Mouse (Mus musculus) left cerebral cortex, adult 18-20 months (tissue): ENCODE measurements around the gene Cacna1a. TPM values are rescaled to one million over a fixed set of nuclear protein-coding genes. Genes with fewer than 3 reads are reported as not detected.
A peak's percentile ranks its signal among the peaks of the same experiment; 100 is the strongest.

Experiments
- DNase-seq, 2 experiments: peaks; one replicate each; pipeline ENCODE4 v3.0.0; 2021 to 2022; ENCODE audit warnings: low spot score in 2 of 2, mixed read lengths in 1 of 2
- total RNA-seq, 2 experiments: library from RNA; stranded (reverse); gene quantifications; 2 replicates each; pipeline ENCODE4 v1.2.3; 2021

Cacna1a gene
- total RNA-seq, 2 experiments from 2014 or later, result 188 to 195 TPM

DNA sequence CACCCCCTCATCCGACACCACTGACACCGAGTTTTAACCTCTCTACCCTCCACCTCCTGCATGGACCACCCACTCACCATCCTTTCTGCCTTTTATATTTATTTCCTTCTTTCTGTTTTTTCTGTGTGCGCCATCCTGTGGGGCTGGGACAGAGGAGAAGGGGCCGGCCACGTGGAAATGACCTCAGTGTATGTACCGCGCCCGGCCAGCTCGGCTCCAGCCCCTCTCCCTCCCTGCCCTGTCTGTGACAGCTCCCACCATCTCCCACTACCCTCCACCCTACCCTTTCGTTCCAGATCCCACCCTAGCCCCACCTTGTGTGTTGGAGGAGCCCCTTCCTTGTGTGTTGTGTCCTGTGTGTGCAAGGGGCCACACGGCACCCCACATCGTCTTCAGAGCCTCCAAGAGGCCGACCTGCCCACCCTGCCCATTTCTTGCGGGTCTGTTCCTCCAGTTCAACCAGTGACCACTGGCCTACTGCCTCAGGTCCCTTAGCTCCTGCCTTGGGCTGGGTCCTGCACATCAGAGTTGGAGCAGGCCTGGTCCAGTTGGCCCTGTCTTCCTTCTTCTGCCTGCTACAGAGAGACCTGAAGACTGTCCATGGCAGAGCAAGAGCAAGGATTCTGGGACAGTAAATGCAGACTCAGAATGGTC, 247.3 kb downstream of the Cacna1a start:
- no peak for DNase-seq

DNA sequence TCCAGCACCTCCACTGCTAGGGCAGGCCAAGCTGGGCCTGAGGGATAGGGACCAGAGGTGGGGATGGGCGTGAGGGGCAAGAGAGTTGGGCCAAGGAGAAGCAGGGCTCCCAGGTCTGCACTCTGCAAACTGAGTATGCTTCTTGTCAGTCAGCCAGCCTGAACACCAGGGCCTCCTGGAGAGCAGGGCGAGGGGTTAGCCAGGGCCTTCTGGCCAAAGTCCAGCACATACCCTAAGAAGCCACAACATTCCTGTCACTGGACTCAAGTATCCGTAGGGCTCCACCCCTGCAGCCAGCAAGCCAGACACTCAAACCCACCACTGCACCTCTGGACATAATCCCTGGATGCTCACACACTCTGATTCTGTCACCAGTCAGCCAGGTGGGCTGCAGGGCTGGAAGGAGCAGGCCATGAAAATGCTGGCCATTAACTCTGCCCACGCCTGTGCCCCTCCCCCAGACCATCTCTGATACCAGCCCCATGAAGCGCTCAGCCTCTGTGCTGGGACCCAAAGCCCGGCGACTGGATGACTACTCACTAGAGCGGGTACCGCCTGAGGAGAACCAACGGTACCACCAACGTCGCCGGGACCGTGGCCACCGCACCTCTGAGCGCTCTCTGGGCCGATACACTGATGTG, 247.9 kb downstream of the Cacna1a start:
- DNase-seq, result no peak

DNA sequence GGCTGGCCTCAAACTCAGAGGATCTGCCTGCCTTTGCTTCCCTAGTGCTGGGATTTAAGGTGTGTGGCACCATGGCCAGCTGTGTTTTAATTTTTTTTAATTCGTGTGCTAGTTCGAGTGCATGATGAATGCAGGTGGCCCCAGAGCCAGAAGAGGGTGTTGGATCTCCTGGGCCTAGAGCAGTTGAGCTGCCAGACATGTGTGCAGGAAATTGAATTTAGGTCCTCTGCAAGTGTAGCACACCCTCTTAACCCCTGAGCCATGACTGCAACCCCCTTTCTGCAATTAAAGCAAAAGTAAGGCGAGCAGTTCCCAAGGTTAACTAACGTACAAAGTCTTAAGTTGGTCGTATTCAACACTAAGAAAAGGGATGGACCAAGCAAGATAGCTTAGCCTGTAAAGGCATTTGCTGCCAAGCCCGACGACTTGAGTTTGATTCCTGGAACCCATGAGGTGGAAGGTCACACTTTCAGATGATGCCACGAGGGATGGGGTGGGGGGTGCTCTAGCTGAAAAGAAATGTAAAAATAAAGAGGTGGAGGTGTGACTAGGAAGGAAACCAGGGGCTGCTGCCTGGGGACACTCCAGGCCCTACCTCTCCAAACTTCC, 249.8 kb downstream of the Cacna1a start:
- no peak for DNase-seq

DNA sequence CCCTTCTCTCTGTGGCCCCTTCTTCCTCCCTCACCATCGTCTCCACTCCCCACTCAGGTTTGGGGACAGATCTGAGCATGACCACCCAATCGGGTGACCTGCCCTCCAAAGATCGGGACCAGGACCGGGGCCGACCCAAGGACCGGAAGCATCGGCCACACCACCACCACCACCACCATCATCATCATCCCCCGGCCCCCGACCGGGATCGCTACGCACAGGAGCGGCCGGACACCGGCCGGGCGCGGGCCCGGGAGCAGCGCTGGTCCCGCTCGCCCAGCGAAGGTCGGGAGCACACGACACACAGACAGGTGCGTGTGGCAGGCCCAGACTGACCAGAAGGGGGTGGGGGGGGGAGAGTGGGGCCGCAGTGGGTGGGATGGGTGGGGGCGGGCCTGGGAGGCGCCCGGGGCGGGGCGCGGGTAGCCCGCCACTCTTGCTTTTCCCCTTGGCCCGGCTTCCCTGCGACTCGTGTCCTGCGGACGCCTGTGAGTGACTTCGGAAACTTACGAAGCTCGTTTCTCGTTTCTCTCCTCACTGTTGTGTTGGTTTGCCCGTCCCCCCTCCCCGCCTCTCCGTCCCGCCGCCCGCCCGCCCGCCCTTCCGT, 250.4 kb downstream of the Cacna1a start:
- no peak for DNase-seq

DNA sequence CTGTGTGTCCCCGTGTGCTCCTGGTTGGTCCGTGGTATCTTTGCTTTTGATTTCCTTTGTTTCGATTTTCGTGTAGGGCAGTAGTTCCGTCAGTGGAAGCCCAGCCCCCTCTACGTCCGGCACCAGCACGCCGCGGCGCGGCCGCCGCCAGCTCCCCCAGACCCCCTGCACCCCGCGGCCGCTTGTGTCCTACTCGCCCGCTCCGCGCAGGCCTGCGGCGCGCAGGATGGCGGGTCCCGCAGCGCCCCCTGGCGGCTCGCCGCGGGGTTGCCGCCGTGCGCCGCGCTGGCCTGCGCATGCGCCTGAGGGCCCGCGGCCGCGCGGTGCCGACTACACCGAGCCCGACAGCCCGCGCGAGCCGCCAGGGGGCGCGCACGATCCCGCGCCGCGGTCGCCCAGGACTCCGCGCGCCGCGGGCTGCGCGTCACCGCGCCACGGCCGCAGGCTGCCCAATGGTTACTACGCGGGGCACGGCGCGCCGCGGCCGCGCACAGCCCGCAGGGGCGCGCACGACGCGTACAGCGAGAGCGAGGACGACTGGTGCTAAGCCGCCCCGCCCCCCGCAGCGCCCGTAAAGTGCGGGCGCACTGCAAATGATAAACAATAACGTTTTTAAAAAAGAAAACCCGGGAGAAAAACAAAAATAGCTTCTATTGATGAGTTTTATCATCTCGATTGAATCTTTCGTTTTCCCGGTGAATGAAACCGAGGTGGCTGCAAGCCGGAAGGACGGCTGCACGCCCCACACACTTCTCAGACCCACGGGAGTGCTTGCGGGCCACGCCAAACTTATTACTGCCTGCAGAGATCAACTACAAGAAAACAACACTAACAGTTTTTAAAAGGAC, 251.1 kb downstream of the Cacna1a start:
- DNase-seq, result peak; percentile 85 to 95

DNA sequence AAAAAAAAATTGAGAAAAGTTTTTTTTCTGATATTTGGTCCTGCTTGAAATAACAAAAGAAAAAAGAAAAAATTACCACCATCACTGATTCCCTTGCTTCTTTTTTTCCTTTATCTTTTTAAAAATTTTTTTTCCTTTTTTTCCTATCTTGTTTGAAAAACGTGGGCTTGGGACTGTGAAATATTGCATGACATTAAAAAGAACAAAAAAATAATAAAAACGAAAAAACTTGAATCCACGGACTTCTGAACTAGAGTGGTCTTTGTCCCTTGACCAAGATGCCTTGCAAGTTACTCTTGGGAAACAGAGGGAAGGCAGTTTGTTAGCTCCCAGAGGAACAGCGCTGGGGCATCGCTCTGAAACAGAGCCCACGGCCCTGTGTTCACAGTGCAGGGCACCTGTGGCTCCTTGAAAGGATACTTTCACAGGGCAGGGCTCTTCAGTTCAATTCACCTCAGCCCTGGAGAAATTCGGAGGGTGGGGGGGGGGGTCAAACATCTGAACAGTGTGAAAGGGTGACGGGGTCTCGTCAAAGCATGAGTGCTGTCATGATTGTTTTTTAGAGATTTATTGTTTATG, 251.9 kb downstream of the Cacna1a start:
- DNase-seq, result no peak

DNA sequence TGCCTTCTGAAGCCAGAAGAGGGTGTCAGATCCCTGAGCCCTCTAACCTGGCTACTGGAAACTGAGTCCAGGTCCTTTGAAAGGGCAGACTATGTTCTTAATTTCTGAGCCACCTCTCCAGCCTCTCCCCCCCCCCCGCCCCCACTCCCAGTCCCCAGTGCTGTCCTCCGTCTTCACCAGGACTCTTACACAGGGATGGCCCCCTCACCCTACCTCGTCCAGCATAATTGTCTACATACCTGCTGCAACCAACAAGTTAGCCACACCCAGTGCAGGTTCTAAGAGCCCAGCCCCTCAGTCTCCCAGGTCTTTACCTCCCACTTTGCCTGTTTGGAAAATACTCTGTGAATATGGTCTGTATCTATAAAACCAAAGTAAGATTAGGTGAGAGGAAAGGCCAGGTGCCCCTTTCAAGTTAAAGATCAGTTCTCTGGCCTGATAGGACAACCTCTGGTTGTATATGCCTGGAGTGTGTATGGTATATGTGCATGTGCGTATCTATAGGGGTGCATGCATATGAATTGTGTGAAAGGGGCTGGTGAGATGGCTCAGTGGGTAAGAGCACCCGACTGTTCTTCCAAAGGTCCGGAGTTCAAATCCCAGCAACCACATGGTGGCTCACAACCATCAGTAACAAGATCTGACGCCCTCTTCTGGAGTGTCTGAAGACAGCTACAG, 252.5 kb downstream of the Cacna1a start:
- DNase-seq, result no peak

DNA sequence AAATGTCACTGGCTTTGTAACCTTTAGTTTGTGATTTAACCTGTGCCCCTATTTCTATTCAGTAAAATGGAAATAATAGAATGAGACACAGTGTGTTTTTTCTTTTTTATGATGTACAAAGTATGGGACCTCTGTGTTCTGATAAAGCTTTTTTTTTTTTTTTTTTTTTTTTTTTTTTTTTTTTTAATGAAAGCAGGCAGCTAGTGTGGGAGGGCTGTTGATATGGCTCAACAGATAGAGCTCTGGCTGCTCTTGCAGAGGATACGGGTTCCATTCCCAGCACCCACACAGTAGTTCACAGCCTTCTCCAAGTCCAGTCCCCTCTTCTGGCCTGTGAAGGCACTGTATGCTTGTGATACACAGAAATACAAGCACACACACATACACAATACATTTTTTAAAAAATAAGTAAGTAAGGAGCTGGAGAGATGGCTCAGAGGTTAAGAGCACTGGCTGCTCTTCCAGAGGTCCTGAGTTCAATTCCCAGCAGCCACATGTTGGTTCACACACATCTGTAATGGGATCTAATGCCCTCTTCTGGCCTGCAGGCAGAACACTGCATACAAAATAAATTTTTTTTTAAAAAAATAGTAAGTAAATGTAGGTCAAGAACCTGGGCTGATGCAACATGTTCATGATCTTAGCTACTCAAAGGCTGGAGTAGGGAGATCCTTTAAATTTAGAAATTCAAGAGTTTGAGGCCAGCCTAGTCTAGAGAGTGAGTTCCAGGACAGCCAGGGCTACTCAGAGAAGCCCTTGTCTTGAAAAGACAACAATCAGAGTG, 253.5 kb downstream of the Cacna1a start:
- DNase-seq, result no peak

DNA sequence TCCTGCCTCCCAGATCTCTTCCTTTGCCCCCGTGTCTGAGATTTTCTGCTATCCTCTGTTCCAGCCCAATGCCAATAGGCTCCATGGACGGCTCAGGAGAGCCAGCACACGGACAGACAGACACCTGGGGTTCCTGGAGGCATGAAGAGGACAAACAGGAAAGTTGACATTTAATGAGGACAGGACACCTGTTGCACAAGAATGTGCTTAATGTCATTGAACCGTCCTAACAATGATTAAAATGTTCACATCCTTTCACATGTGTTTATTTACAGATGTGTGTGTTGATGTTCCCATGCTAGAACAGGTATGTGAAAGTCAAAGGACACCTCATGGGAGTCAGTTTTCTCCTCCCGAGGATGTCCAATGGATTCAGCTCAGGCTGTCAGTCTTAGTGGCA, 254.8 kb downstream of the Cacna1a start:
- no peak for DNase-seq

DNA sequence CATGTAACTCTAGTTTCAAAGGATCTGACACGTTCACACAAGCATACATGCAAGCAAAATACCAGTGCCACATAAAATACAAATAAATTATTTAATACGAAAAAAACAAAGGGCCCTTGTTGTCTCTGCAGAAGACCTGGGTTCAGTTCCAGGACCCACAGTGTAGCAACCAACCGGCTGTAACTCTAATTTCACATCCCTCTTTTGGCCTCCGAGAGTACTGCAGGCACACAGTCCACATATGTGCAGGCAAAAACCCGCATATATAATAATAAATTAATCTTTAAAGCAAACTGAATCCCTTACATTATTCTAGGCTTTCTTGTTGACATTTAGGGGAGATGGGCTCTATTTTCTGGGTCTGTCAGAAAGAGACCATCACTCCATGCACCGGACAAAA, 258.6 kb downstream of the Cacna1a start:
- DNase-seq, result no peak

DNA sequence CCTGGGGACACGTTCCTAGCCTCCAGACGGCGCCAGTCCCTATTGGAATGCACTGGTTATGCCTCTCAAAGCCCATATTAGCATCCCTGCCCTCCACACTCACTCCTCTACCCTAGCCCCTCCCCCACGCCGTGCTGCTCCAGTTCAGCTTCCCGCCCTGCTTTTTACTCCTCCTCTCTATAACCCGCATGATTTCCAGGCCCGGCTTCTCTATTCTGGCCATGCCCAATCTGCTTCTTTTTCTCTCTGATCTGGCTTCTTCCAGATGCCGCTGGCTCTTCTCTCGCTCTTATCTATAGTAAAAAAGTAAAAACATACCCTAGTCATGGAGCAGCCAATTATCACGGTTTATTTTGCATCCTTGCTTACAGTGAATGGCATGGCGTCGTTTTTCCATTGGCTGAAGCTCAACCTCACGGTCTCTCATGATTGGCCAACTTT, 259.2 kb downstream of the Cacna1a start:
- DNase-seq, result no peak

DNA sequence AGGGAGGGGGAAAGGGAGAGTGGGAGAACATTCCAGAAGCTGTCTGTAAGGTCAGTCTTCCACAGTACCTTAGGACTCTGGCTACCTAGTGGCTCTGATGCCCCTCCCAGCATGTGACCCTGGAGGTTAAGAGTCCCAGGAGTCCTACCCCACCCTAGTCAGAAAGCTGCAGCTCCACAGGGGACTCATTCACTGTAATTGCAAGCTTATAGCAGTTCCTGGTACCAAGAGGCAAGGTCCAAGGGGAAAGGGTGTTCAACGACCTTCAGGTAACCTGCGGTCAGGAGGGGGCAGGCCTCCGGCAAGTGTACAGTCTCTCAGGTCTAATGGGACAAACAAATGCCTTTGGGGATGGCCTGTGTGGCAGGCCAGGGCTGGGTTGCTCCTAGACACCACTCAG, 262.0 kb downstream of the Cacna1a start:
- no peak for DNase-seq

DNA sequence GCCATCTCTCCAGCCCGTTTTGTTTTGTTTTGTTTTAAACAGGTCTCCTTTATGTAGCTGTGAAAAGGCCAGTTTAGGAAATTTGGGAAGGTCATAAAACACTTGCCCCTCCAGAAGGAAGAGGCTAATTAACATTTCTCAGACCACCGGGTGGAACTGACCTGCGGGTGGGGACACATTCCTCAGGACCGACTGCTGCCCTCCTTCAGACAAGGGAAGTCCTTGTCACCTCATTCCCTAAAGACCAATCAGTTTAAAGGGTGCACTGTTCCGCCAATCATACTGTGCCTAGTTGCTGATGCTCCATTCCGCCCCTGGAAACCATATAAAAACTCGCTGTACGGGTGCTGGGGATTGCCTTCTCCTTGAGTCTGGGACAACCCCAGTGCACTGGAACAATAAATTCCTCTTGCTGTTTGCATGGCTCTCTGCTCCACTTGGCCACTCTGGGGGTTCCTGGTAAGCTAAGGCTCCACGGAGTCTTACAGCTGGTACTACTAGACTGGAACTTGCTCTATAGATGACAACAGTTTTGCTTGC, 264.9 kb downstream of the Cacna1a start:
- no peak for DNase-seq

DNA sequence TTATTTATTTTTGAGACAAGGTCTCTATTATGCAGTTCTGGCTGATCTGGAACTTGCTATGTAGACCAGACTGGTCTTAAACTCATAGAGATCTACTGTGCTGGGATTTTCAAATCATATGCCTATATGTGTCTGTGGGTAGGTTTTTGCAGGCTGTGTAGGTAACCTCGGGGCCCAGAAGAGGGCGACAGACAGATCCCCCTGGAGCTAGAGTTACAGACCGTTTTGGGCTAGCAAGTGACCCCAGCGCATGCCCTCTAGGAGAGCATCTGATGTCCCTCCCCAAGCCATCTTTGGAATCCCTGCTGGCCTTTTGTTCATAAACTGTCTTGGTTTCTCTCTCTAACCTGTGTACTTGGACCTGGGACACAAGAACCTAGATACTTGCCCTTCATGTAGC, 266.4 kb downstream of the Cacna1a start:
- no peak for DNase-seq

DNA sequence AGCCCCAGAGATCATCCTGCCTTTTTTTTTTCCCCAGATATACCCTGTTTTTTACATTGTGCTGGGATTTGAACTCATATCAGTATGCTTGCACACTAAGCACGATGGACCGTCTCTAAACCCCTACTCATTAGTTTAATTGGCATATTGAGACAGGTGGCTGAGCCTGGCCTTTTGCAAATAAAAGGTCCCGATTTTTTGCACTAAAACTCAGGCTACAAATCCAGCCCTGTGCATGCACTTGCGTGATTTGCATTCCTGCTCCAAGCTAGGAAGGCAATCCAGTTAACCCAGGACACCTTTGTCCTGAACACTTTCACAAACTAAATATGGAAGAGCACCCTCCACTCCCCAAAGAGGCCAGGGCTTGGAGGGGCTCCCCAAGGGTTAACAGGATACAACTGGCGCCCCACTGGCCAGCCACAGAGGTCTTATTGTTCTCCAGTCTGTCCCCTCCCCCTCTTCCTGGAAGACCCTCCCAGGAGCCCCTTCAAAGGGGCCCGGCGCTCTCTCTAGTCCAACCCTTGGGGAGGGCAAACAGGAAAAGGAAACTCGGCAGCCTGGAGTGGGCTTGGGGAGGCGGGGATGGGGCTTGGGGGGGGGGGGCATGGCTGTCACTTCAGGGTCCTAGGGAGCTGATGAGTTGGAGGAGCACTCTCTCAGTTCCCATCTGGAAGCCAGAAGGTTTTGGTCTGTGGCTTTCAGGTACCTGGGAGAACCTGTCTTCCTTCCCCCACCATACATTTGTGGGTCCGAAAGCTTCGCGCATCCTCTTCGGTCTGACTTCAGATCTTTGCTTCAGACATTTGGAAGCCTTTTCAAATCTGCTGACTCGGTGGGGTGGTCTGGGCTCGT, 267.3 kb downstream of the Cacna1a start:
- DNase-seq, result no peak

DNA sequence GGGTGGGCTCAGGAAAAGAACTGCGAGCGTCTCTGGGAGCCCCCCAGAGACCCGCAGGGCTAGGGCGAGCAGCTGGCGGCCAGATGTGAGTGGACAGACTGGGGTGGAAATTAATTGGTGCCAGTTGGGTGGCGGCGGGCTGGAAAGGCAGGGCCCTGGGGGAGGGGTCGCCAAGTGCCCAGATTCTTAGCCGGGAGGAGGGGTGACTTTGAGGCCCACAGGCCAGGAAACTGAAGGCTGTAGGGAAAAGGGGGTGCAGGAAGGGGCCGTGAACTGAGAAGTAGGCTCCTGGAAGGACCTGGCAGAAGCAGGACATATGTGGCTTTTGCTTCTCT, 267.9 kb downstream of the Cacna1a start:
- no peak for DNase-seq

DNA sequence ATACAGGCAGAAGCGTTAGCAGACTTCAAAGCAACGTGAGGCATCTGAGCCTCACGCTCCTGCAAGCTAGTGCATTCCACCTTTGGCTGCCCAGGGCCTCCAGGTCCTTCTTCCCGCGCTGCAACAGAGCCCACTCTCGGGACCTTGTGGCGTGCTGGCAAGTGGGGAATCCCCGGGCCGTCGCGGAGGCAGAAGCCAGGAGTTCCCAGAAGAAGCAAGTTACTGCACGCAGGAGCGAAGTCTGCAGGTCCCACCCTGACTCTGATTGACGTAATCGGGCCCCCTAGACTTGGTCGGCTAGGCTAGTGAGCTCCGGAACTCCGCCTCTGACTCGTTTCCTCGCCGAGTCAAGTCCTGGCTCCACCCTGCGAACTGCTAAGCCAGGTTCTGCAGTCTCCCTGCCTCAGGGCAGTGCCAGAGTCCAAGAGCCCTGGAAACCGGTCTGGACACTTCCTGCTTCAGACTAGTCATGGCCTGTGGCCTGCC, 268.4 kb downstream of the Cacna1a start:
- no peak for DNase-seq

DNA sequence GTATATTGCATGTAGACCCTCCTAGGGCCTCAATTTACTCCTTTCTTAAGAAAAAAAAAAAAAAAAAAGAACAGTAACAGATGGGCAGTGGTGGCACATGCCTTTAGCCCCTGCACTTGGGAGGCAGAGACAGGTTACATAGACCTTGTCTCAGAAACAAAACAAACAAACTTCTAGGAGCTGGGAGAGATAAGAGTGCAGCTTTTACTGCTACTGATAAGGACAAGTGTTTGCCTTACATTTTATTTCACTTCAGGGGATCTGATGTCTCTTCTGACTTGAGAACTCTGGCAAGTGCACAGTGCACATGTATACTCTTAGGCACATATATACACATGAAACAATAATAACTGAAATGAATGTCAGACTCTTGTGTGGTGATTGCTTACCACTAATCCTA, 269.0 kb downstream of the Cacna1a start:
- DNase-seq, result no peak
